In genomic region chr1:37518124-37518720, GRCm38 (mm10) we compare ENCODE assay signal across 14 mouse cellular contexts. TPM values are rescaled to one million over a fixed set of nuclear protein-coding genes. Genes with fewer than 3 reads are reported as not detected.
DNase-seq lines count a peak whose midpoint lies in the region; ATAC-seq and TF ChIP-seq lines count a peak whose summit lies in the region.
"Had no signal": no experiment of that assay in that cellular context is flagged by ENCODE, and none has a peak within 500 bp of the region (broad histone marks: within the 10 kb centered on the region; RNA-seq: fewer than 3 reads in every experiment).

No protein-coding gene starts in this region.

- no peak overlapping the region for H3K4me2 ChIP-seq in stomach, postnatal 0 days (replicated peaks; ENCODE audit: low read depth)
- no peak overlapping the region for H3K4me2 ChIP-seq in midbrain, embryonic 14.5 days (ENCODE audit: low read length)
- H3K4me2 ChIP-seq: hindbrain, embryonic 14.5 days had no signal

- no peaks in the 10 kb centered on the region for H3K27me3 ChIP-seq in stomach, postnatal 0 days (ENCODE audit: control insufficient read depth, insufficient read depth, low read length)
- H3K27me3 ChIP-seq in midbrain, embryonic 14.5 days (ENCODE audit: control insufficient read depth, insufficient read depth, low read length): no peaks in the 10 kb centered on the region

- H3K9ac ChIP-seq in stomach, postnatal 0 days (ENCODE audit: low read length): no peak overlapping the region
- no peak overlapping the region for H3K9ac ChIP-seq in midbrain, embryonic 14.5 days (replicated peaks; ENCODE audit: low read length)
- H3K9ac ChIP-seq: hindbrain, embryonic 14.5 days had no signal

- WGBS in lung, adult 2 months: 37% methylated on average over 4 of the region's 4 CpGs
- 44% methylated on average over 4 of the region's 4 CpGs for WGBS in stomach, postnatal 0 days
- WGBS in midbrain, embryonic 14.5 days: 90% methylated on average over 4 of the region's 4 CpGs

- H3K9me3 ChIP-seq in stomach, postnatal 0 days (ENCODE audit: control insufficient read depth, low read length): no peaks in the 10 kb centered on the region
- no peaks in the 10 kb centered on the region for H3K9me3 ChIP-seq in midbrain, embryonic 14.5 days (ENCODE audit: control insufficient read depth, low read length)

- ATAC-seq in stomach, postnatal 0 days (ENCODE audit: low FRiP score, low TSS enrichment): peak; percentile 27; the same call in 1 of the 2 replicates
- ATAC-seq in midbrain, embryonic 14.5 days (ENCODE audit: low FRiP score, low TSS enrichment): no peak
- ATAC-seq: forebrain, embryonic 16.5 days had no signal

- no peak overlapping the region for H3K4me3 ChIP-seq in lung, adult 2 months (replicated peaks; ENCODE audit: extremely low read depth, low read depth, low read length)
- no peak overlapping the region for H3K4me3 ChIP-seq in stomach, postnatal 0 days (ENCODE audit: low read depth, low read length)
- no peak overlapping the region for H3K4me3 ChIP-seq in midbrain, embryonic 14.5 days (replicated peaks; ENCODE audit: low read depth, low read length)

- TF ChIP-seq EP300 in stomach, postnatal 0 days (optimal IDR thresholded peaks at IDR 0.05): no peak

- no peak for TF ChIP-seq POLR2A in lung, adult 2 months (IDR thresholded peaks at IDR 0.05; ENCODE audit: borderline replicate concordance, extremely low read depth, low read depth, low read length)

- H3K27ac ChIP-seq in stomach, postnatal 0 days (replicated peaks): peak overlapping the region; percentile 53
- H3K27ac ChIP-seq in midbrain, embryonic 14.5 days (replicated peaks; ENCODE audit: low read depth, low read length): no peak overlapping the region
- H3K27ac ChIP-seq: hindbrain, embryonic 14.5 days had no signal

- H3K36me3 ChIP-seq in stomach, postnatal 0 days (ENCODE audit: control insufficient read depth, insufficient read depth, low read length): no peaks in the 10 kb centered on the region
- H3K36me3 ChIP-seq in midbrain, embryonic 14.5 days (ENCODE audit: control insufficient read depth, insufficient read depth, low read length): no peaks in the 10 kb centered on the region

- peak; percentile 97 for DNase-seq in heart, adult 11 months
- no peak for DNase-seq in heart, postnatal 14 days
- peak; percentile 16 for DNase-seq in lung, postnatal 10 days
- DNase-seq in lung, adult 2 months: no peak
- DNase-seq in kidney, postnatal 25 days: peak; percentile 47 to 68
- DNase-seq in stomach, postnatal 0 days (ENCODE audit: low spot score): no peak
- no peak for DNase-seq in spleen, postnatal 10 days (ENCODE audit: low spot score in 2 of 2)
- no peak for DNase-seq in midbrain, embryonic 14.5 days
- DNase-seq: adrenal gland, postnatal 25 days; cerebellum, adult 11 months; gastrocnemius, postnatal 36 days; right cerebral cortex, postnatal 4 days had no signal

- H3K4me1 ChIP-seq in lung, adult 2 months (ENCODE audit: control insufficient read depth, insufficient read depth, low read length): peaks cover 4% of the 10 kb centered on the region; the same call in 1 of the 2 replicates
- peaks cover 6% of the 10 kb centered on the region; the same call in 1 of the 2 replicates for H3K4me1 ChIP-seq in stomach, postnatal 0 days (replicated peaks; ENCODE audit: control insufficient read depth, insufficient read depth)
- H3K4me1 ChIP-seq in midbrain, embryonic 14.5 days (ENCODE audit: control insufficient read depth, insufficient read depth, low read length): 0 out of 2 replicates have a peak, but pooled peaks cover 4% of the 10 kb centered on the region

- TF ChIP-seq CTCF in lung, adult 2 months (IDR thresholded peaks at IDR 0.05; ENCODE audit: insufficient read depth, low read length): no peak
- no peak for TF ChIP-seq CTCF in stomach, postnatal 0 days (IDR thresholded peaks at IDR 0.05; ENCODE audit: low read depth)

- intact Hi-C loops in heart, postnatal 14 days (cut with DNase I): no loop called here

RNA-seq across cellular contexts. Expression of gene Mgat4a, which starts 22.6 kb away (rescaled TPM):
- 10 to 100 TPM; 16.2 to 16.9 TPM for total RNA-seq in heart, postnatal 14 days (2021)
- polyA plus RNA-seq in lung, adult 2 months (2012; rRNA removed): 3.0 and 4.2 TPM in 2 replicates
- polyA plus RNA-seq in stomach, postnatal 0 days (2015; fragmentation: Nextera tagmentation; extraction: Ambion mirVana): 13.7 and 13.8 TPM in 2 replicates
- 11.6 and 12.9 TPM in 2 replicates for polyA plus RNA-seq in midbrain, embryonic 14.5 days (2014; fragmentation: Nextera tagmentation; extraction: Ambion mirVana)

Comparison
In these comparisons a context has a peak if more than half of its experiments do, and no peak if none do; other contexts are left out.
1. DNase-seq: peak in heart, adult 11 months (single experiment), lung, postnatal 10 days (single experiment) and kidney, postnatal 25 days (2 of 2); none in heart, postnatal 14 days (0 of 2), lung, adult 2 months (single experiment), stomach, postnatal 0 days (single experiment), spleen, postnatal 10 days (0 of 2) and midbrain, embryonic 14.5 days (single experiment).